Mouse (Mus musculus): Measurements from ENCODE around the gene Ddx28. TPM values are rescaled to one million over a fixed set of nuclear protein-coding genes. Genes with fewer than 3 reads are reported as not detected.

Gene Ddx28
- polyA plus RNA-seq (2012; rRNA removed): 15.2 and 16.0 TPM in 2 replicates

- TF ChIP-seq CTCF (IDR thresholded peaks at IDR 0.05; ENCODE audit: borderline replicate concordance, insufficient read depth, low read depth, low read length) (no peak), POLR2A (IDR thresholded peaks at IDR 0.05; ENCODE audit: borderline replicate concordance, insufficient read depth, low read length) (no peak)
- peaks cover 8% of the 10 kb centered on the region for H3K4me1 ChIP-seq (ENCODE audit: control insufficient read depth, insufficient read depth, low read length)
- DNase-seq: no peak
- WGBS: under 1% methylated on average over 6 of the region's 6 CpGs
- H3K4me3 ChIP-seq (replicated peaks; ENCODE audit: insufficient read depth, low read depth, low read length): peak within 1 kb of the TSS; percentile 78
- H3K27ac ChIP-seq (ENCODE audit: insufficient read depth, low read length): peak within 1 kb of the TSS; percentile 31
- H3K27me3 ChIP-seq (ENCODE audit: control insufficient read depth, insufficient read depth, low read length): no peaks in the 10 kb centered on the region
These were observed at the start of gene Ddx28 for GRCm38 (mm10) chr8:106011643-106011986. TSS of gene Ddx28 (minus strand) at chr8:106011882.

GRCm38 (mm10) chr8:106060521-106060920 is 48.8 kb upstream of the Ddx28 start:
- no peaks in the 10 kb centered on the region for H3K27me3 ChIP-seq (ENCODE audit: control insufficient read depth, insufficient read depth, low read length)
- whole genome bisulfite sequencing: 2% methylated on average over 3 of the region's 3 CpGs
- H3K27ac ChIP-seq (ENCODE audit: insufficient read depth, low read length): no peak overlapping the region
- TF ChIP-seq CTCF (IDR thresholded peaks at IDR 0.05; ENCODE audit: borderline replicate concordance, insufficient read depth, low read depth, low read length) (no peak), POLR2A (IDR thresholded peaks at IDR 0.05; ENCODE audit: borderline replicate concordance, insufficient read depth, low read length) (no peak)
- no peak for DNase-seq
- peak overlapping the region; percentile 96 for H3K4me3 ChIP-seq (replicated peaks; ENCODE audit: insufficient read depth, low read depth, low read length)
- H3K4me1 ChIP-seq (ENCODE audit: control insufficient read depth, insufficient read depth, low read length): 0 out of 2 replicates have a peak, but pooled peaks cover 2% of the 10 kb centered on the region

- Histone ChIP-seq H3K4me1 (ENCODE audit: control insufficient read depth, insufficient read depth, low read length) (0 out of 2 replicates have a peak, but pooled peaks cover 2% of the 10 kb centered on the region), H3K4me3 (replicated peaks; ENCODE audit: insufficient read depth, low read depth, low read length) (peak overlapping the region; percentile 96), H3K27ac (ENCODE audit: insufficient read depth, low read length) (peak overlapping the region; percentile 80), H3K27me3 (ENCODE audit: control insufficient read depth, insufficient read depth, low read length) (no peaks in the 10 kb centered on the region)
- WGBS: under 1% methylated on average over 81 of the region's 83 CpGs
- no peak for TF ChIP-seq POLR2A (IDR thresholded peaks at IDR 0.05; ENCODE audit: borderline replicate concordance, insufficient read depth, low read length)
- DNase-seq: peak in 1 of 2 experiments; percentile 74
These were observed 48.1 kb upstream of the Ddx28 start for GRCm38 (mm10) chr8:106059613-106060371.

- WGBS: 1% methylated on average over 50 of the region's 52 CpGs
- no peak for TF ChIP-seq CTCF (IDR thresholded peaks at IDR 0.05; ENCODE audit: borderline replicate concordance, insufficient read depth, low read depth, low read length)
- TF ChIP-seq POLR2A (IDR thresholded peaks at IDR 0.05; ENCODE audit: borderline replicate concordance, insufficient read depth, low read length): peak; percentile 72; the same call in 1 of the 2 replicates
These were observed 47.3 kb upstream of the Ddx28 start, which contains the start of gene Nfatc3 for GRCm38 (mm10) chr8:106058731-106059612. TSS of gene Nfatc3 (plus strand) at chr8:106058840.

GRCm38 (mm10) chr8:106056455-106056982 is 44.8 kb upstream of the Ddx28 start:
- Histone ChIP-seq H3K27ac (ENCODE audit: insufficient read depth, low read length) (no peak overlapping the region), H3K27me3 (ENCODE audit: control insufficient read depth, insufficient read depth, low read length) (no peaks in the 10 kb centered on the region), H3K4me3 (replicated peaks; ENCODE audit: insufficient read depth, low read depth, low read length) (no peak overlapping the region), H3K4me1 (ENCODE audit: control insufficient read depth, insufficient read depth, low read length) (no peaks in the 10 kb centered on the region)
- no peak for DNase-seq
- TF ChIP-seq POLR2A (IDR thresholded peaks at IDR 0.05; ENCODE audit: borderline replicate concordance, insufficient read depth, low read length): no peak
- no peak for TF ChIP-seq CTCF (IDR thresholded peaks at IDR 0.05; ENCODE audit: borderline replicate concordance, insufficient read depth, low read depth, low read length)
- WGBS: 88% methylated on average over 4 of the region's 4 CpGs

More at GRCm38 (mm10) chr8:106058731-106059612, 47.3 kb upstream of the Ddx28 start, which contains the start of gene Nfatc3:
- no peaks in the 10 kb centered on the region for H3K27me3 ChIP-seq (ENCODE audit: control insufficient read depth, insufficient read depth, low read length)
- H3K27ac ChIP-seq (ENCODE audit: insufficient read depth, low read length): peak within 1 kb of the TSS; percentile 80
- peak; percentile 92 to 96 for DNase-seq
- 0 out of 2 replicates have a peak, but pooled peaks cover 2% of the 10 kb centered on the region for H3K4me1 ChIP-seq (ENCODE audit: control insufficient read depth, insufficient read depth, low read length)
- H3K4me3 ChIP-seq (replicated peaks; ENCODE audit: insufficient read depth, low read depth, low read length): peak within 1 kb of the TSS; percentile 96

- no peaks in the 10 kb centered on the region for H3K4me1 ChIP-seq (ENCODE audit: control insufficient read depth, insufficient read depth, low read length)
- no peak for DNase-seq
- H3K27me3 ChIP-seq (ENCODE audit: control insufficient read depth, insufficient read depth, low read length): no peaks in the 10 kb centered on the region
- TF ChIP-seq CTCF (IDR thresholded peaks at IDR 0.05; ENCODE audit: borderline replicate concordance, insufficient read depth, low read depth, low read length): no peak
- no peak for TF ChIP-seq POLR2A (IDR thresholded peaks at IDR 0.05; ENCODE audit: borderline replicate concordance, insufficient read depth, low read length)
- H3K27ac ChIP-seq (ENCODE audit: insufficient read depth, low read length): no peak overlapping the region
- WGBS: 8% methylated on average over 3 of the region's 3 CpGs
- no peak overlapping the region for H3K4me3 ChIP-seq (replicated peaks; ENCODE audit: insufficient read depth, low read depth, low read length)
These were observed 43.4 kb upstream of the Ddx28 start for GRCm38 (mm10) chr8:106055038-106055437.

GRCm38 (mm10) chr8:106054190-106054811 is 42.6 kb upstream of the Ddx28 start:
- DNase-seq: no peak
- Histone ChIP-seq H3K27ac (ENCODE audit: insufficient read depth, low read length) (no peak overlapping the region), H3K27me3 (ENCODE audit: control insufficient read depth, insufficient read depth, low read length) (no peaks in the 10 kb centered on the region), H3K4me1 (ENCODE audit: control insufficient read depth, insufficient read depth, low read length) (no peaks in the 10 kb centered on the region), H3K4me3 (replicated peaks; ENCODE audit: insufficient read depth, low read depth, low read length) (no peak overlapping the region)
- 80% methylated on average over 6 of the region's 6 CpGs for WGBS
- TF ChIP-seq POLR2A (IDR thresholded peaks at IDR 0.05; ENCODE audit: borderline replicate concordance, insufficient read depth, low read length): no peak
- no peak for TF ChIP-seq CTCF (IDR thresholded peaks at IDR 0.05; ENCODE audit: borderline replicate concordance, insufficient read depth, low read depth, low read length)

Data from cerebellum, adult 2 months (tissue).